Mouse (Mus musculus): Measurements from ENCODE around the gene Igfals. TPM values are rescaled to one million over a fixed set of nuclear protein-coding genes. Genes with fewer than 3 reads are reported as not detected.

The Igfals gene
- total and polyA plus RNA-seq, 2 experiments from 2014 or later: 0.18 to 0.48 TPM

DNA sequence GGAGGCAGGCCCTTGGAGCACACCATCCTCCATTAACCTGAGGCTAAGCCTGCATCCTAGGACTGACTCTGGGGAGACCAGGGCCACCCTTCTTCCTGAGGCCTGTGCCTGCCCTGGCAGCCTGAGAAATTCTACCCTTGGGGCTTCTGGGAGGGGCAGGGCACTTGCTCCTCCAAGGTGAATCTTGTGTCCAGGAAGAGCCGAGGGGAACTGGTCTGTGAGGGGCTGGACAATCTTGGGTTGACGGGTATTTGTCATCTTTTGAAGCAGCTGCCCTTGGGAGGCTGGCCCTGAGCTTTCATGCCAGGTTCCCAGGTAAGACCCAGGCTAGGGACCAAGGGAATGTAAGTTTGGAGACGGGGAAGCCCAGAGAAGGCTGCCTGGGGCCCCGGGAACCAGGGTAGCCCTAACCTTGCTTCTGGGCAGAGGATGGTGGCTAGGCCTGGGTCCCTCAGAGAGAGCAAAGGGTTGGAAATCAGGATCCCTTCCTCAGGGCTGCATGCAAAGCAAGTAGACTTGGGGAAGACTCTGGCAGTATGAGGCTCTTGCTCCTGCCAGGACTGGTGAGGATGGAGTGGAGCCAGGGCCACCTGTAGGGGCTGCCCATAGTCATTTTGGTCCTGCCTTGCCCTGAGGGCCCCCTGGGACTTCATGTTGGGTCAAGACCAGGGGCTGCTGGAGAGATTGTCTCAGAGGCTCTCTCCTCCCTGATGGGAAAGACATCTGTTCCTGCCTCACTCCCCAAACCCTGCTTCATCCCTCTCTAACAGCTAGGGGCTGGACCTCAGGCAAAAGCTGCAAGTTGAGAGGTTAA, 32.5 kb downstream of the Igfals start:
- Histone ChIP-seq H3K36me3 (ENCODE audit: insufficient read depth) (peaks cover 64% of the 10 kb centered on the region), H3K4me2 (ENCODE audit: low read depth) (no peak overlapping the region), H3K9ac (no peak overlapping the region), H3K4me3 (ENCODE audit: low read depth, low read length) (no peak overlapping the region), H3K27ac (ENCODE audit: low read depth, low read length) (no peak overlapping the region), H3K9me3 (ENCODE audit: low read length) (no peaks in the 10 kb centered on the region), H3K4me1 (ENCODE audit: insufficient read depth) (peaks cover 20% of the 10 kb centered on the region), H3K27me3 (ENCODE audit: insufficient read depth, low read length) (no peaks in the 10 kb centered on the region)
- TF ChIP-seq CTCF (IDR thresholded peaks at IDR 0.05; ENCODE audit: low read depth): no peak
- ATAC-seq (no peak), DNase-seq (no peak)
- 79% methylated on average over 4 of the region's 4 CpGs for WGBS

GRCm38 (mm10) chr17:24899153-24899552, 33.4 kb downstream of the Igfals start:
- no peak overlapping the region for H3K4me2 ChIP-seq (ENCODE audit: low read depth)
- no peaks in the 10 kb centered on the region for H3K27me3 ChIP-seq (ENCODE audit: insufficient read depth, low read length)
- no peak for ATAC-seq
- no peak overlapping the region for H3K4me3 ChIP-seq (ENCODE audit: low read depth, low read length)
- no peak overlapping the region for H3K27ac ChIP-seq (ENCODE audit: low read depth, low read length)
- no peak overlapping the region for H3K9ac ChIP-seq
- no peak for TF ChIP-seq CTCF (IDR thresholded peaks at IDR 0.05; ENCODE audit: low read depth)
- peaks cover 13% of the 10 kb centered on the region for H3K4me1 ChIP-seq (ENCODE audit: insufficient read depth)
- peaks cover 67% of the 10 kb centered on the region for H3K36me3 ChIP-seq (ENCODE audit: insufficient read depth)
- no peak for DNase-seq
- H3K9me3 ChIP-seq (ENCODE audit: low read length): no peaks in the 10 kb centered on the region
- WGBS: 75% methylated on average over 5 of the region's 5 CpGs

DNA sequence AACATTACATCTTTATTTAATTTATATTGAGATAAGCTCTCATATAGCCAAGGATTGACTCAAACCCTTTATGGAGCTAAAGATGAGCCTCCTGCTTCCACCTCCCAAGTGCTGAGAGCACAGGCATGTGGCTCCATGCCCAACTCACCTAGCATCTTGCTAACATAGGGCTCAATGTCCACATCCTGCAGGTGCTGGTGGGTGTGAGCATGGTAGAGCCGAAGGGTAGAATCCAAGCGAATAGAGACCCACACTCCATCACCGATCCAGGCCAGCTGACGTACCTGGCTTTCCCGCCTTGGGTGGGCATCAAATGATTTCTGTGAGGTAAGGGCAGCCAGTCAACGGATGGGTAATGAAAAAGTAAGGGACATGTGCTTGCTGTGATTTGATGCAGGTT, 34.2 kb downstream of the Igfals start:
- WGBS: 96% methylated on average over 6 of the region's 6 CpGs
- Histone ChIP-seq H3K9me3 (ENCODE audit: low read length) (no peaks in the 10 kb centered on the region), H3K4me2 (ENCODE audit: low read depth) (no peak overlapping the region), H3K4me3 (ENCODE audit: low read depth, low read length) (no peak overlapping the region), H3K9ac (no peak overlapping the region), H3K27ac (ENCODE audit: low read depth, low read length) (no peak overlapping the region), H3K4me1 (ENCODE audit: insufficient read depth) (peaks cover 11% of the 10 kb centered on the region), H3K36me3 (ENCODE audit: insufficient read depth) (peaks cover 76% of the 10 kb centered on the region), H3K27me3 (ENCODE audit: insufficient read depth, low read length) (no peaks in the 10 kb centered on the region)
- TF ChIP-seq CTCF (IDR thresholded peaks at IDR 0.05; ENCODE audit: low read depth): no peak
- ATAC-seq (no peak), DNase-seq (no peak)

DNA sequence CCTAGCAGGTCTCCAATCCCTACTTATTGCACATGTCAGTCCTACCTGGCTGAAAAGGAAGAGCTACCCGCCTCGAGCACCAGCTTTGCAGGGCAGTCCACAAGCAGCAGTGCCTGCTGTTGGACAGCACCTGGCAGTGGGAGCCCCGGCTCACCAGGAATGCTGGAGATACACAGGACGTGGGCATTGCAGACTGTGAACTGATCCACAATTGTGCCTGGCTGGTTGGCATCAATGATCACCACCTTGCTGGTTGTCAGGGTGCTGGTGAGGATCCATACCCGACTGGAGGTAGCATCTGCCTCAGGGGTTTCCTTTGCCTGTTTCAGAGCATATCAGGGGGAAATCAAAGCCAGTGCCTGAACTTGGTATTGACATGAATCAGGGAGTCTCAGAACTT, 36.3 kb downstream of the Igfals start:
- Histone ChIP-seq H3K4me1 (ENCODE audit: insufficient read depth) (peaks cover 2% of the 10 kb centered on the region; the same call in 1 of the 2 replicates), H3K9ac (no peak overlapping the region), H3K4me2 (ENCODE audit: low read depth) (no peak overlapping the region), H3K36me3 (ENCODE audit: insufficient read depth) (peaks cover 97% of the 10 kb centered on the region), H3K27me3 (ENCODE audit: insufficient read depth, low read length) (no peaks in the 10 kb centered on the region), H3K9me3 (ENCODE audit: low read length) (no peaks in the 10 kb centered on the region), H3K4me3 (ENCODE audit: low read depth, low read length) (no peak overlapping the region), H3K27ac (ENCODE audit: low read depth, low read length) (no peak overlapping the region)
- 92% methylated on average over 5 of the region's 5 CpGs for WGBS
- DNase-seq (no peak), ATAC-seq (no peak)
- no peak for TF ChIP-seq CTCF (IDR thresholded peaks at IDR 0.05; ENCODE audit: low read depth)

DNA sequence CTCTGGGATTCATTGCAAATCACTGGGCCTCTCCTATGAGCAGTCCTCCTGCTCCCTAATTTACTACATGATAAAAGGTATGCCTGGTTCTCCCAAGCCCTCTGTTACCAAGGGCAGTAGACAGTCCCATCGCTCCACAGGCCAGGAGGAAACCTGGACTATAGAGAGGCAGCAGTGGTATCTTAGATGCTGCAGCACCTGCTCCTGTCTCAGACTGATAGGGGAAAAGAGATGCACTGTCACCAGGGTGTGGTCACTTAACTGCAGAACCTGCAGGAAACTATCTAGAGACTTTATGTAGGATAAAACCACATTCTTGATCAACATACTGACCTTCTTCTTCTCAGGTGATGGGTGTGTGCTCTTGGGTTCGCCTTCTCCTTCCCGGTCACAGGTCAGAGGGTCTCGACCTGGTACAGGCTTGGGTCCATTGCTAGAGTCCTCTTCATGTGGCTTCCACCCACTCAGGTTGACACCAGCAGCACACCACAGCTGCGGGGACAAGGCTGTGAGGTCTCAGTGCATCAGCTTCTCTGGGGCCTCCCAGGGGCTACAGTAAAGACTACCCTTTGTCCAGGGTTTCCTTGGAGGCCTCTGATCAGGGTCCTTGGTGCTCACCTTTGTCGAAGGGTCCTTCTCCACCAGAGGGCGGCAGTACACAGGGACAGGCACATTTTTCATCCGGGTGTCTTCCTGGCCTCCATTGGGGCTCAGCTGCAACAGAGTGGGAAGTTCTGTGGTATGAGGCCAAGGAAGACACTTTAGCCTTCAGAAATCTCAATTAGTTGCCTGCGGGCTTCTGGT, 37.1 kb downstream of the Igfals start:
- DNase-seq (no peak), ATAC-seq (no peak)
- TF ChIP-seq CTCF (IDR thresholded peaks at IDR 0.05; ENCODE audit: low read depth): peak; percentile 49
- Histone ChIP-seq H3K9ac (no peak overlapping the region), H3K27ac (ENCODE audit: low read depth, low read length) (no peak overlapping the region), H3K36me3 (ENCODE audit: insufficient read depth) (peaks cover 100% of the 10 kb centered on the region), H3K9me3 (ENCODE audit: low read length) (no peaks in the 10 kb centered on the region), H3K27me3 (ENCODE audit: insufficient read depth, low read length) (no peaks in the 10 kb centered on the region), H3K4me3 (ENCODE audit: low read depth, low read length) (no peak overlapping the region), H3K4me1 (ENCODE audit: insufficient read depth) (no peaks in the 10 kb centered on the region), H3K4me2 (ENCODE audit: low read depth) (no peak overlapping the region)
- 70% methylated on average over 9 of the region's 9 CpGs for WGBS

GRCm38 (mm10) chr17:24903767-24904166, 38.0 kb downstream of the Igfals start:
- no peaks in the 10 kb centered on the region for H3K27me3 ChIP-seq (ENCODE audit: insufficient read depth, low read length)
- H3K9me3 ChIP-seq (ENCODE audit: low read length): no peaks in the 10 kb centered on the region
- H3K9ac ChIP-seq: no peak overlapping the region
- no peak for ATAC-seq
- no peak overlapping the region for H3K27ac ChIP-seq (ENCODE audit: low read depth, low read length)
- no peaks in the 10 kb centered on the region for H3K4me1 ChIP-seq (ENCODE audit: insufficient read depth)
- 90% methylated on average over 9 of the region's 9 CpGs for WGBS
- TF ChIP-seq CTCF (IDR thresholded peaks at IDR 0.05; ENCODE audit: low read depth): no peak
- peaks cover 100% of the 10 kb centered on the region for H3K36me3 ChIP-seq (ENCODE audit: insufficient read depth)
- no peak overlapping the region for H3K4me3 ChIP-seq (ENCODE audit: low read depth, low read length)
- no peak for DNase-seq
- no peak overlapping the region for H3K4me2 ChIP-seq (ENCODE audit: low read depth)

DNA sequence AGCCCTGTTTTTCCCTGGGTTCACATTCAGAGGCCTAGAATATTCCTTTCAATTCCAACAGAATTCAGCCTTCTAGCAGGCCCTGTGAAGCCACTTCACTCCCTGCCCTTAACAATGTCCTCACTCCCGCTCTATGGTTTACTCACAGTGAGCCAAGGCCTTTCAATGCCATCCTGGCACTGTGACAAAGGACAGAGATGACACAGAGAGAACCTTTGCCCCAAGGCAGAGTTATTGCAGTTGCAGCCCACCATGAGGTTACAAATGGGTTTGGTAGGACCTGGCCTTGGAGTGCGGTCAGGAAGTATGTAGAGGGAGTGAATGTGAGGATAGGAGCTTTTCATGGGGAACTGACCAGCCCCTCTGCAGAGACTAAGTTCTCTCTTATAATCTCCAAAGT, 41.8 kb downstream of the Igfals start:
- no peak for DNase-seq
- no peak overlapping the region for H3K27ac ChIP-seq (ENCODE audit: low read depth, low read length)
- H3K9me3 ChIP-seq (ENCODE audit: low read length): no peaks in the 10 kb centered on the region
- no peak overlapping the region for H3K4me3 ChIP-seq (ENCODE audit: low read depth, low read length)
- whole genome bisulfite sequencing: 91% methylated on average over 2 of the region's 2 CpGs
- peaks cover 99% of the 10 kb centered on the region for H3K36me3 ChIP-seq (ENCODE audit: insufficient read depth)
- no peak overlapping the region for H3K9ac ChIP-seq
- no peaks in the 10 kb centered on the region for H3K27me3 ChIP-seq (ENCODE audit: insufficient read depth, low read length)
- no peak for ATAC-seq
- H3K4me1 ChIP-seq (ENCODE audit: insufficient read depth): no peaks in the 10 kb centered on the region
- no peak for TF ChIP-seq CTCF (IDR thresholded peaks at IDR 0.05; ENCODE audit: low read depth)
- H3K4me2 ChIP-seq (ENCODE audit: low read depth): no peak overlapping the region

All from forebrain, postnatal 0 days (tissue).